Mouse (Mus musculus) adrenal gland, adult (tissue): ENCODE measurements around the gene Cops6.
A peak's percentile ranks its signal among the peaks of the same experiment; 100 is the strongest.

Source experiments
- DNase-seq, 2 experiments: peaks; one replicate each; pipeline ENCODE4 v3.0.0; 2022 to 2023; ENCODE audit warnings: low spot score in 1 of 2; ENCODE audit not compliant: inconsistent age in 2 of 2

Gene Cops6

DNA sequence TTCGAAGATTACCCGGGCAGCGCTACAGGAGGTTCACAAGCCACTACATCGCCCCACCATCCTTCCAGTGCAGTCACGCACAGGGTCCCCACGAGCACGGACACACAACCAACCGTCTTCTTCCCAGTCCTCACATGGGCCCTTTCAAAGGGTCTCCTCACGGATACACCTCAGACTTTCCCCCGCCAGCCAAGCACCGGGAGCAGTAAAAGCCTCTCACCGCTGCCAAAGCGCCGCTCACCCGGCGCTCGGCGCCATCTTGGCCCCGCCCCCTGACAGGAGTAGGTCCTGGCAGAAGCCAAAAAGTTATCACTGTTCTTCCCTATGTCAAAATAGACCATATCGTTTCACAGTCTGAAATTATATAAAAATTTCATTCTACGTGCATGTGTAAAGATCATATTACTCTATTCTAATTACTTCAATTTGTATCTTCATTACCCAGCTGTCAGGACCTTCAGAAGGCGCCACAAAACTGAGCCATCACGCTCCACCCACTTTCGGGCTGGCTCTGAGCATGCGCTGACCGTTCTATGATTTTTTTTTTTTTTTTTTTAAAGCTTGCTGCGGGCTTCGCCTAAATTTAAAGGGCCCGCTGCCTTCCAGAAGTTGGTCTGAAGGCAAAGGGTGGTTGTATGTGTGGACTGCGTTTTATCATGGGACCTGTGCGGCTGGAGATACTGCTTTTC, 26.2 kb downstream of the Cops6 start, which contains the start of the genes Taf6 and Cnpy4:
Gene Taf6, minus strand, starts transcription at position 502 of the 689 bp plus-strand sequence.
Gene Cnpy4, plus strand, starts transcription at position 536 of the 689 bp plus-strand sequence.
- DNase-seq: peak; percentile 87 to 96

DNA sequence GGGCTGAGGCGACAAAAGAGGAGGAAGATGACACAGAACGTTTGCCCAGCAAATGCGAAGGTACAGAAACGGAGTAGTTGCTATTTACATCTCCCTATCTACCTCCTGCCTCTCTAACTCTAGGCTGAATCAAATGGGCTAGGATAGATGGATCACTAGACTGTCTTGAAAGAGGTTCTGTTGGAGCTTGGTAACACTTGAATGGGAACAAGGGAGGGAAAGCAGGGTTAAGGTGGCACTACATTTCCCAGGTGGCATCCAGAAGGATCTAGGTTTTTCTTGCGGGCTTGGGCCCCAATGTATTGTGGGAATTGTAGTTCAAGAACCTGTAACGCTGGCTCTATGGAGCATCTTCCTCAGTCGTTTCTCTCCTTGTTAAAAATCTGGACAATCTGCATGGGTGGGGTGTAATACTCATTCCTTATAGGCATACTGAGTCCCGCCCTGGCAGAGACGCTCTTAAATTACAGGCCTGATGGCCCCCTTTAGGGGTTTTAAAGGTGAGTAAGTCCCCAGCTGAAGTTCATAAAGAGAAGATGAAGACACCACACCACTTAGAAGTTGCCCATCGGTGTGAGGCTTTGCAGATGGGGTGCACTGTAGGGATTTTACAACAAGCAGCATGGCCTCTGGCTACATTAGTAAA, 26.9 kb downstream of the Cops6 start:
- peak; percentile 75 to 91 for DNase-seq

DNA sequence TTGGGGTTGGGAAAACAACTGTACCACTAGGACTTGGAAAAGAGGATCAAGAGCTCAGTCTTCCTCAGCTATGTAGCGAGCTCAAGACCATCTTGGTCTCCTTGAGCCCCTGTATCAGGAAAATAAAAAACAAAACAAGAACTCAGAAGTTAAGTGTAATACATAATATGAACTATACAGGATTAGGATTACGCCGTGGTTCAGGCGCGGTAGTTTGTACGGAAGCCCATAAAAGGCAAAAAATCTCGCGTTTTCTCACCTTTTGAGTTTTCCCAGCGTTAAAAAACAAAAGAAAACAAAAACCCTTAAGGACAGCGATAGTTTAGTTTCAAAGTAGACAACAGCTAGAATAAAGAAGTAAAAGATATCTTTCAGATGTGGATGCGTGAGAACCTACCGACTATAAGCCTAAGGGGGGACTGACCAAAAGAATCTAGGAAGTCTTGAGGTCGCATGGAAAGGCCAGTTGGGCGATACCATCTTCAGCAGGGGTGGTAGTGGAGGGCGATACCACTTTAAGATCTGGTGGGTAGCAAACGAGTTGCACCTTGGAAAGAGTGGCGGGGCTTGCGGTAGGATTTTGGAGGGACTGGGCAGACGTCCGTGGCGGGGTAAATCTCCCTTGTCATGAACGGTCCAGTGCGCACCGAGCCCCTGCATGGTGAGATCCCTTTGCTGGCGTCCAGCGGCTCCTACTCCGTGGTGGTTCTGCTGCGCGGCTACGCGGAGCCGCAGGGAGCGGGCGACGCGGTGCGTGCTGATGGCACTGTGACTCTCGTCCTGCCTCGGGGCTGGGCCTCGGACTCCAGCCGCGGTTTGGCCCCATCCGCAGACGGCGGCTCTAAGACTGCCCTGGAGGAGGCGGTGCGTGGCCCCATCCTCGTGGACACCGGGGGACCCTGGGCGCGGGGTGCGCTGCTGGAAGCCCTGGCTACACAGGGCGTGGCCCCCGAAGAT, 33.2 kb downstream of the Cops6 start, which contains the start of gene Mblac1:
Gene Mblac1, plus strand, starts transcription at position 544 of the 957 bp plus-strand sequence.
- peak; percentile 86 to 98 for DNase-seq

DNA sequence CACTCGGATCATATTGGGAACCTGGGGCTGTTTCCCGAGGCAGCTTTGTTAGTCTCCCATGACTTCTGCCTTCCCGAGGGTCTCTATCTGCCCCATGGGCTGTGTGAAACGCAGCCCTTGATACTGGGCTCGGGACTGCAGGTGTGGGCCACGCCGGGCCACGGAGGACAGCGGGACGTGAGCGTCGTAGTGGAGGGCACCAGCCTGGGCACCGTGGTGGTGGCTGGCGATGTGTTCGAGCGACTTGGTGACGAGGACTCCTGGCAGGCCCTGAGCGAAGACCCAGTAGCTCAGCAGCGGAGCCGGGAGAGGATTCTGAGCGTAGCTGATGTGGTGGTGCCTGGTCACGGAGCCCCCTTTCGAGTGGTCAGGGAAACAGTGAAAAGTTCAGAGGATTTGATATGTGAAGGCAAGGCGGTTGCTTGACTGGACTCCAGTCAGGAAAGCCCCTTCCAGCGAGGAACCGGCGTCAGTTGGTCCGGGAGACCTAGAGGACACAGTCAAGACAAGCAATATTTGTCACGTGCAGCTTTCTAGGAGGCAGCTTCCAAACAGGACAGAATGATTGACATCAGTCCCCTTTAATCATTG, 34.0 kb downstream of the Cops6 start:
- peak in 1 of 2 experiments; percentile 62 for DNase-seq

GRCm38 (mm10) chr5:138195463-138195862, 34.6 kb downstream of the Cops6 start:
- no peak for DNase-seq

GRCm38 (mm10) chr5:138199576-138199975, 38.7 kb downstream of the Cops6 start:
- peak; percentile 64 to 81 for DNase-seq

GRCm38 (mm10) chr5:138202086-138202485, 41.2 kb downstream of the Cops6 start:
- no peak for DNase-seq

DNA sequence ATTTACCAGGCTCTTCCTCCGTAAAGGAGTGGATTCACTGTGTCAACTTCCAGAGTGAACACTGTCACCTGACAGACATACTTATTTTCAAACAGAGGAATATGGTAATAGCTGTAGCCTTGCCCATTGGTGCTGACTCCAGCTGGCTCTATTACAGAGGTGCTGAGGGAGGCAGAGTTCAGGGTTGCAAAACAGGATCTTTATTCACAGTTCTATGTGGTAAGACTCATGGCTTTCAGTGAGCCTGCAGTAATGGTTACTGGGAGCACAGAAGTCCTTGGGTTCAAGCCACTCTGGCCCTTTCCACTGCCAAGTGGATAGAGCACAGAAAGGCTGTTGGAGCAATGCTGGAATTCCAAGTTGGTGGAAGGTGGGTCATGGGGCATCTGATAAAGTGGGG, 46.4 kb downstream of the Cops6 start:
- DNase-seq: peak in 1 of 2 experiments; percentile 67

DNA sequence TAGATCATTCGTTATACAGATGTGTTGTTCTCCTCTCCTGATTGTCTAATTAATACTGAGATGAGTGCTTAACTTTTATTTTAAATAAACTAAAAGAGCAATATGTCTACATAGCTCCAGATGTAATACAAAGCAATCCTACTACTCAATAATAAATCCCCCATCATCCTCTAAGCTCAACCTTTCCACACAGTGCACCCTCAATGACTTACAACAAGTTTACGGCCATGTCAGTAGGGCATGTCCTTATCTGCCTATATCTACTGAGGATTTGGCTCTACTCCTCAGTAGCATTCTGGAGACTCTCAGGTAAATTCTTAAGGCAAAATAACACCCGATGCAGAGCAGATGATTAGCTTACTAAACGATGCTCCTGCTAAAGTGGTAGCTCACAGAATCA, 47.0 kb downstream of the Cops6 start:
- DNase-seq: no peak
